Mouse (Mus musculus): ENCODE data around the gene Syce3. TPM values are rescaled to one million over a fixed set of nuclear protein-coding genes. Genes with fewer than 3 reads are reported as not detected.

Gene Syce3
- polyA plus RNA-seq, 1 experiment = 0.60 TPM

DNA sequence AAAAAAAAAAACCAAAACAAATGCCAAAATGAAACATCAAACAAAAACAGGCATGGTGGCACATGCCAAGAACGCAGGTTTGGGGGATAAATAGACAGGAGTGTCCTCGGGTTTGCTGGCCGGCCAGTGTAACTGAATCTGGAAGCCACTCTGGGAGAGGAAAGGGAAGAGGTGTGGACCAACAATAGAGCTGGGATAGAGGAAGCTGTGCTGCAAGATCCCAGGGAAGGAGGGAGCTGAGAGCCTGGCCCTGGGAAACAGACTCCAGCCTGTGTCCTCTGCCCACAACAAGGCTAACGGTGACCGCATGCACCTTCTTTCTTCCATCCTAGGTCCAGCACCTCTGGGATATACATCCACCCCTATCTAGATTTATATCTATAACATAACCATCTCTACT lies 59.9 kb downstream of the Syce3 start:
- H3K36me3 ChIP-seq (ENCODE audit: control insufficient read depth, insufficient read depth, low read length) = peaks cover 31% of the 10 kb centered on the region
- no peak overlapping the region for H3K4me3 ChIP-seq (ENCODE audit: low read depth, low read length)
- H3K27me3 ChIP-seq (ENCODE audit: control insufficient read depth, insufficient read depth, low read length) = no peaks in the 10 kb centered on the region
- H3K4me1 ChIP-seq (ENCODE audit: control insufficient read depth, insufficient read depth, insufficient read length, low read length) = peaks cover 5% of the 10 kb centered on the region
- no peak overlapping the region for H3K27ac ChIP-seq (ENCODE audit: insufficient read depth, low read depth, low read length)
- no peak for TF ChIP-seq POLR2A (IDR thresholded peaks at IDR 0.05; ENCODE audit: low read depth, low read length)
- no peak for TF ChIP-seq CTCF (IDR thresholded peaks at IDR 0.05; ENCODE audit: extremely low read depth, insufficient read length, insufficient replicate concordance, low read depth, low read length)
- 86% methylated on average over 5 of the region's 5 CpGs for WGBS

DNA sequence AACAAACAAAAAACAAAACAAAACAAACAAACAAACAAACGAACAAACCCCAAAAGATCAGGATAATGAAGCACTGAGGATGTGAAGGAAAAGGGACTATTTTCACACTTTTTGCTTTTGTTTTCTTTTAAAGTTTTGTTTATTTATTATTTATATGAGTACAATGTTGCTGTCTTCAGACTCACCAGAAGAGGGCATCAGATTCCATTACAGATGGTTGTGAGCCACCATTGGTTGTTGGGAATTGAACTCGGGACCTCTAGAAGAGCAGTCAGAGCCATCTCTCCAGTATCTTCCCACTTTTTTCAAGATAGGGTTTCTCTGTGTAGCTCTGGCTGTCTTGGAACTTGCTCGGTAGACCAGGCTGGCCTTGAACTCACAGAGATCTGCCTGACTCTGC lies 67.0 kb downstream of the Syce3 start:
- 74% methylated on average over 3 of the region's 3 CpGs for WGBS
- TF ChIP-seq CTCF (IDR thresholded peaks at IDR 0.05; ENCODE audit: extremely low read depth, insufficient read length, insufficient replicate concordance, low read depth, low read length) = no peak
- TF ChIP-seq POLR2A (IDR thresholded peaks at IDR 0.05; ENCODE audit: low read depth, low read length) = no peak
- Histone ChIP-seq H3K27ac (ENCODE audit: insufficient read depth, low read depth, low read length) (no peak overlapping the region), H3K4me1 (ENCODE audit: control insufficient read depth, insufficient read depth, insufficient read length, low read length) (peaks cover 2% of the 10 kb centered on the region; the same call in 1 of the 2 replicates), H3K36me3 (ENCODE audit: control insufficient read depth, insufficient read depth, low read length) (no peaks in the 10 kb centered on the region), H3K4me3 (ENCODE audit: low read depth, low read length) (no peak overlapping the region), H3K27me3 (ENCODE audit: control insufficient read depth, insufficient read depth, low read length) (no peaks in the 10 kb centered on the region)

DNA sequence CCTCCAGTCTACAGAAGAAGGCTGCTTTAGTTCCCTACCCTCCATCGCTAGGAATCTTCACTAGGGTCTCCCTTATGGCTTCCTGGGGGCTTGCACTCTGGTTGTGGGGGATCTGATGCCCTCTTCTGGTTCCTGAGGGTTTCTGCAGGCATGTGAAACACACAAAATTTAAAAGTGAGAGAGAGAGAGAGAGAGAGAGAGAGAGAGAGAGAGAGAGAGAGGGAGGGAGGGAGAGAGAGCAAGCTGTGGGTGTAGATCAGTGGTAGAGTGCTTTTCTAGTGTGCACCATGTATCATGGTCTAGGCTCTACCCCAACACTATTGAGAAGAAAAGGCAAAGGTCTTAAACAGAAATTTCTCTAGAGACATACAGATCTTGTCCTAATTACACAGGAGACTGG lies 68.6 kb downstream of the Syce3 start:
- H3K4me3 ChIP-seq (ENCODE audit: low read depth, low read length) = no peak overlapping the region
- WGBS = 57% methylated on average over 1 of the region's 1 CpGs
- TF ChIP-seq CTCF (IDR thresholded peaks at IDR 0.05; ENCODE audit: extremely low read depth, insufficient read length, insufficient replicate concordance, low read depth, low read length) (no peak), POLR2A (IDR thresholded peaks at IDR 0.05; ENCODE audit: low read depth, low read length) (no peak)

More for the DNA sequence above, 68.6 kb downstream of the Syce3 start:
- peaks cover 2% of the 10 kb centered on the region; the same call in 1 of the 2 replicates for H3K4me1 ChIP-seq (ENCODE audit: control insufficient read depth, insufficient read depth, insufficient read length, low read length)
- no peak overlapping the region for H3K27ac ChIP-seq (ENCODE audit: insufficient read depth, low read depth, low read length)
- H3K36me3 ChIP-seq (ENCODE audit: control insufficient read depth, insufficient read depth, low read length) = no peaks in the 10 kb centered on the region
- no peaks in the 10 kb centered on the region for H3K27me3 ChIP-seq (ENCODE audit: control insufficient read depth, insufficient read depth, low read length)

Other genes starting within 250 kb of the Syce3 start
- gene Plxnb2, start 229.7 kb downstream of the Syce3 start, polyA plus RNA-seq (2012; rRNA removed) = 213 and 376 TPM in 2 replicates
- gene Dennd6b, start 214.0 kb downstream of the Syce3 start, polyA plus RNA-seq (2012; rRNA removed) = 7.1 and 10.6 TPM in 2 replicates
- gene Ppp6r2, start 198.9 kb downstream of the Syce3 start, polyA plus RNA-seq (2012; rRNA removed) = 73.9 and 252 TPM in 2 replicates
- 123 and 189 TPM in 2 replicates for gene Sbf1, start 95.2 kb downstream of the Syce3 start, polyA plus RNA-seq (2012; rRNA removed)
- gene Adm2, start 87.8 kb downstream of the Syce3 start, polyA plus RNA-seq (2012; rRNA removed) = 0.98 and 5.4 TPM in 2 replicates
- 0.10 and 0.43 TPM in 2 replicates for gene Miox, start 76.1 kb downstream of the Syce3 start, polyA plus RNA-seq (2012; rRNA removed)
- gene Lmf2, start 54.8 kb downstream of the Syce3 start, polyA plus RNA-seq (2012; rRNA removed) = 22.8 and 33.3 TPM in 2 replicates
- gene Ncaph2, start 54.8 kb downstream of the Syce3 start, polyA plus RNA-seq (2012; rRNA removed) = 56.8 and 149 TPM in 2 replicates
- 239 and 317 TPM in 2 replicates for gene Sco2, start 36.7 kb downstream of the Syce3 start, polyA plus RNA-seq (2012; rRNA removed)
- 114 and 152 TPM in 2 replicates for gene Tymp, start 33.5 kb downstream of the Syce3 start, polyA plus RNA-seq (2012; rRNA removed)
- 46.1 and 142 TPM in 2 replicates for gene Odf3b, start 31.2 kb downstream of the Syce3 start, polyA plus RNA-seq (2012; rRNA removed)
- gene Klhdc7b, start 25.6 kb downstream of the Syce3 start, polyA plus RNA-seq (2012; rRNA removed) = 1.1 and 1.4 TPM in 2 replicates
- gene Cpt1b, start 15.4 kb upstream of the Syce3 start, polyA plus RNA-seq (2012; rRNA removed) = 1.4 and 3.4 TPM in 2 replicates
- gene C730034F03Rik, start 19.1 kb upstream of the Syce3 start, polyA plus RNA-seq (2012; rRNA removed) = 0.17 and 0.76 TPM in 2 replicates
- gene Gm44502, start 19.2 kb upstream of the Syce3 start, polyA plus RNA-seq (2012; rRNA removed) = 3.0 and 5.0 TPM in 2 replicates
- gene Chkb, start 19.4 kb upstream of the Syce3 start, polyA plus RNA-seq (2012; rRNA removed) = 45.6 and 104 TPM in 2 replicates
- 0.53 and 0.65 TPM in 2 replicates for gene Mapk8ip2, start 43.4 kb upstream of the Syce3 start, polyA plus RNA-seq (2012; rRNA removed)
- 15.6 and 30.4 TPM in 2 replicates for gene Arsa, start 66.9 kb upstream of the Syce3 start, polyA plus RNA-seq (2012; rRNA removed)
- gene Shank3, start 89.1 kb upstream of the Syce3 start, polyA plus RNA-seq (2012; rRNA removed) = 6.4 and 10.2 TPM in 2 replicates
- gene Acr, start 157.8 kb upstream of the Syce3 start, polyA plus RNA-seq (2012; rRNA removed) = 0.19 and 0.56 TPM in 2 replicates
- gene Rabl2, start 181.4 kb upstream of the Syce3 start, polyA plus RNA-seq (2012; rRNA removed) = 2.4 and 3.1 TPM in 2 replicates